Mouse (Mus musculus): ENCODE results near the gene Emp3.

- no peak for TF ChIP-seq CTCF (conservative IDR thresholded peaks at IDR 0.05; ENCODE audit: low read length)
- TF ChIP-seq POU5F1 (IDR thresholded peaks at IDR 0.05; ENCODE audit: borderline replicate concordance, low read length) = no peak
- no peak for TF ChIP-seq NANOG (IDR thresholded peaks at IDR 0.05; ENCODE audit: borderline replicate concordance, low read length)
These were observed 20.8 kb upstream of the Emp3 start for GRCm38 (mm10) chr7:45941986-45942385.

All from E14TG2a.4 (cell line).